Mouse (Mus musculus): ENCODE measurements around the gene Spindoc. TPM values are rescaled to one million over a fixed set of nuclear protein-coding genes. Genes with fewer than 3 reads are reported as not detected.

The Spindoc gene
- total and polyA plus RNA-seq, 3 experiments = 8.2 to 31.8 (median 18.1) TPM

- Histone ChIP-seq H3K27me3 (ENCODE audit: insufficient read depth, low read length) (no peaks in the 10 kb centered on the region), H3K9me3 (replicated peaks) (no peaks in the 10 kb centered on the region), H3K4me3 (ENCODE audit: low read depth, low read length) (no peak overlapping the region), H3K36me3 (replicated peaks) (peaks cover 46% of the 10 kb centered on the region), H3K4me1 (ENCODE audit: insufficient read depth, low read depth, low read length) (peaks cover 70% of the 10 kb centered on the region)
- TF ChIP-seq POLR2AphosphoS5 (IDR thresholded peaks at IDR 0.05; ENCODE audit: insufficient replicate concordance, low read depth, low read length) (no peak), GATA2 (IDR thresholded peaks at IDR 0.05; ENCODE audit: borderline replicate concordance, low read depth, low read length) (no peak), GATA1 (IDR thresholded peaks at IDR 0.05; ENCODE audit: borderline replicate concordance, low read length) (no peak), TAL1 (conservative IDR thresholded peaks at IDR 0.05; ENCODE audit: low read depth, low read length) (no peak), CTCF (IDR thresholded peaks at IDR 0.05; ENCODE audit: low read depth, low read length) (no peak)
- ATAC-seq (ENCODE audit: extremely low read depth, insufficient number of reproducible peaks, low FRiP score, poor library complexity, severe bottlenecking) (no peak), DNase-seq (ENCODE audit: low spot score) (no peak)
These were observed 69.1 kb downstream of the Spindoc start for GRCm38 (mm10) chr19:7313660-7314059.

DNA sequence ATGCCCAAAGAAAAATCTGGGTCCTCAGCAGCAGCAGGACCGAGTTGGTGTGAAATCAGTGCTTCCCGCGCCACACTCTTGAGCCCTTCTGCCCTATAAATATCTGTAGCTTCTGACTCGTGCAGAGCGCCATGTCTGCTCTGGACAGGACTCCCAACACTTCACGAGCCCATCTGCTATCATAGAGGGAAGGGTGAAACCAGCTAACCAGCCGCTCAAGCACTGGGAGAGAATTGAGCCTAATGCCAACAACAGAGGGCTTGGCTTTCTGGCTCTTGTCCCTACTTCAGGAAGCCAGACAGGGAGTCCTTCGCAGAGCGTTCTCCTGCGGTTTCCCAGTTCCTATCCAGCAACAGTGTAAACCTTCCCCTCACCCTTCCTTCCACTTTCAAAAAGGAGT lies 71.5 kb downstream of the Spindoc start:
- Histone ChIP-seq H3K4me1 (ENCODE audit: insufficient read depth, low read depth, low read length) (peaks cover 88% of the 10 kb centered on the region), H3K36me3 (replicated peaks) (peaks cover 58% of the 10 kb centered on the region), H3K4me3 (ENCODE audit: low read depth, low read length) (peak overlapping the region; percentile 65; the same call in 1 of the 2 replicates), H3K27me3 (ENCODE audit: insufficient read depth, low read length) (no peaks in the 10 kb centered on the region), H3K9me3 (replicated peaks) (no peaks in the 10 kb centered on the region)
- ATAC-seq (ENCODE audit: extremely low read depth, insufficient number of reproducible peaks, low FRiP score, poor library complexity, severe bottlenecking) (no peak), DNase-seq (ENCODE audit: low spot score) (no peak)
- no peak for TF ChIP-seq GATA1 (IDR thresholded peaks at IDR 0.05; ENCODE audit: borderline replicate concordance, low read length)
- no peak for TF ChIP-seq GATA2 (IDR thresholded peaks at IDR 0.05; ENCODE audit: borderline replicate concordance, low read depth, low read length)
- TF ChIP-seq POLR2AphosphoS5 (IDR thresholded peaks at IDR 0.05; ENCODE audit: insufficient replicate concordance, low read depth, low read length) = no peak
- no peak for TF ChIP-seq TAL1 (conservative IDR thresholded peaks at IDR 0.05; ENCODE audit: low read depth, low read length)
- no peak for TF ChIP-seq CTCF (IDR thresholded peaks at IDR 0.05; ENCODE audit: low read depth, low read length)

DNA sequence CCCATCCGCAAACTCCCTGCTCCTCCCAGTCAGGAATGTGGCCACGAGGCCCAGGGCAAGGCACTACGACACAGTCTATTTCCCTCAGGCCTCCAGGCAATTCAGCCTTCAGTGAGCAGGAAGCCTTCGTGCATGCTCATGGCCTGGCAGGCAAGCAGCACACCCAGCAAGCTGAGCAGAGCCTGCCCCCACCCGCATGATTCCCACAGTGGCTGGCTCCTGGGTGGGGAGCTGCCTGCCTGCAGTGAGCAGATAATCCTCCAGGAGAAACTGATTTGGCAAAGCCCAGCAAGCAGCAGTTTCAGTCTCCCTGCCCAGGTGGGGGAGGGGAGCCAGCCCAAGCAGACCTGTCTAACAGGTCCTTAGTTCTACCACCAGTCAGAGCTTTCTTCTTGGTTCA lies 72.1 kb downstream of the Spindoc start:
- peaks cover 90% of the 10 kb centered on the region for H3K4me1 ChIP-seq (ENCODE audit: insufficient read depth, low read depth, low read length)
- TF ChIP-seq TAL1 (conservative IDR thresholded peaks at IDR 0.05; ENCODE audit: low read depth, low read length) (peak; percentile 36; the same call in 1 of the 2 replicates), GATA2 (IDR thresholded peaks at IDR 0.05; ENCODE audit: borderline replicate concordance, low read depth, low read length) (no peak)
- DNase-seq (ENCODE audit: low spot score) = peak; percentile 41
- no peaks in the 10 kb centered on the region for H3K9me3 ChIP-seq (replicated peaks)
- peak overlapping the region; percentile 65; the same call in 1 of the 2 replicates for H3K4me3 ChIP-seq (ENCODE audit: low read depth, low read length)
- ATAC-seq (ENCODE audit: extremely low read depth, insufficient number of reproducible peaks, low FRiP score, poor library complexity, severe bottlenecking) = peak; percentile 47; the same call in 1 of the 2 replicates
- peaks cover 64% of the 10 kb centered on the region for H3K36me3 ChIP-seq (replicated peaks)
- no peaks in the 10 kb centered on the region for H3K27me3 ChIP-seq (ENCODE audit: insufficient read depth, low read length)

DNA sequence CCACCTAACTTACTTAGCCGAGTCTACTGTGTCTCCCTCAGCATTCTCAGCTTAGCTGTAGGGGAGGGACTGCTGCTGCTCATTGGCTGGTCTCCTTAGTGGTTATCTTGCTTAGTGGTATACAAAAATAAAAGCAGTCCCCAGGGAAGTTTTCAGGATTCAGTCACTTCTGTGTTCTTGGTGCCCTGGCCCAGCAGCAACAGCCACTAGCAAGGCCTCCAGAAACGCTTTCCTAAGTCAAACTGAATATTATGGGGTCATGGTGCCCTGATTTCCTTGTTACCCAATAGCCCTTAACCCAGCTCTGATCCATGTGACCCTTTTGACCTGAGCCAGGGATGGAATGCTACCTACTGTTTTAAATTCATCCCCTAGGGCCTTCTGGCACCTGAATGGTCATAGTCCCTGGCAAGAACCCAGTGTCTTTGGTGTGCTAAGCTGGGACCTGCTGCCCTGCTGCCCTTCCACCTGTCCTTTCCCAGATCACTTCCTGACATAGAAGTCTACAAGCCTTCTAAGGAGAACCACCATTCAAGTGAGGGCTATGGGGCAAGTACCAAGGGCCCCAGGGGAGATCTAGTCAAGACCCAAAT lies 73.0 kb downstream of the Spindoc start:
- peaks cover 91% of the 10 kb centered on the region for H3K4me1 ChIP-seq (ENCODE audit: insufficient read depth, low read depth, low read length)
- TF ChIP-seq POLR2AphosphoS5 (IDR thresholded peaks at IDR 0.05; ENCODE audit: insufficient replicate concordance, low read depth, low read length) (no peak), GATA2 (IDR thresholded peaks at IDR 0.05; ENCODE audit: borderline replicate concordance, low read depth, low read length) (no peak)
- no peaks in the 10 kb centered on the region for H3K27me3 ChIP-seq (ENCODE audit: insufficient read depth, low read length)
- no peaks in the 10 kb centered on the region for H3K9me3 ChIP-seq (replicated peaks)
- DNase-seq (ENCODE audit: low spot score) (no peak), ATAC-seq (ENCODE audit: extremely low read depth, insufficient number of reproducible peaks, low FRiP score, poor library complexity, severe bottlenecking) (no peak)
- peaks cover 69% of the 10 kb centered on the region for H3K36me3 ChIP-seq (replicated peaks)
- H3K4me3 ChIP-seq (ENCODE audit: low read depth, low read length) = no peak overlapping the region; the same call in 1 of the 2 replicates

DNA sequence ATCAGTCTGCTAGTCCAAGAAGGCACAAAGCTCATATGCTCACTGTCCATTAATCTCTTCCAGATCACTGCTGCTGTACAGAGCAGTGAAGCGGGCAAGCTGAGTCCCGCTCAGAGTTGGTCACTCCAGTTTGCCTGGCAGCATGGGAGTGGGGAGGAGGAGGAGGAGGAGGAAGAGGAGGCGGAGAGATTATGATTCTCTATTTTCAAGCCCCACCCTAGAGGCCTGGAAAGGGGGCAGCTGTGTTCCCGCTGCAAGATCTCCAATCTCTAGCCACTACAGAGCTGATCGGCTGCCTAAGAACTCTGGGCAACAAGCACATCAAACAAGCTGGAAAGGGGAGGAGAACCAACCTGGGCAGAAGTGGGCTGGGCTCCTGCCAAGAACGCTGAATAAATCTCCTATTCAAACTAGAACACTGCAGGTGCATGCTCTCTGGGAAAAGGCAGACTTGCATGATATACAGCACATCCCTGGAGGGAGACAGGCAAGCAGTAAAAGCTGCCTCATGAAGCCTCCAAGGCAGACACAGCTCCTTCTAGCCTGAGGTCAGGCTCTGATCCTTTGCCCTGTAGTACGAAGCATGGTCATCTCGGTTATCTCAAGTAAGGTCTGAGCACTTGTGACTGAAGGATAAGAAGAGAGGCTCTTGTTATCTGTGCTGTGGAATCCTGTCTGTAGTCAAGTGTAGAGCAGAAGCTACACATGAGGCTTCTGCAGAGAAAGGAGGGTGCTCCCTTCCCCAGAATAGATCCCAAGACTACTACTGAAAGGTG lies 74.6 kb downstream of the Spindoc start:
- Histone ChIP-seq H3K27me3 (ENCODE audit: insufficient read depth, low read length) (no peaks in the 10 kb centered on the region), H3K4me1 (ENCODE audit: insufficient read depth, low read depth, low read length) (peaks cover 89% of the 10 kb centered on the region), H3K36me3 (replicated peaks) (peaks cover 70% of the 10 kb centered on the region), H3K9me3 (replicated peaks) (no peaks in the 10 kb centered on the region), H3K4me3 (ENCODE audit: low read depth, low read length) (peak overlapping the region; percentile 31; the same call in 1 of the 2 replicates)
- ATAC-seq (ENCODE audit: extremely low read depth, insufficient number of reproducible peaks, low FRiP score, poor library complexity, severe bottlenecking) = peak; percentile 35
- TF ChIP-seq CTCF (IDR thresholded peaks at IDR 0.05; ENCODE audit: low read depth, low read length) (no peak), GATA1 (IDR thresholded peaks at IDR 0.05; ENCODE audit: borderline replicate concordance, low read length) (no peak), TAL1 (conservative IDR thresholded peaks at IDR 0.05; ENCODE audit: low read depth, low read length) (no peak), GATA2 (IDR thresholded peaks at IDR 0.05; ENCODE audit: borderline replicate concordance, low read depth, low read length) (no peak), POLR2AphosphoS5 (IDR thresholded peaks at IDR 0.05; ENCODE audit: insufficient replicate concordance, low read depth, low read length) (no peak)
- DNase-seq (ENCODE audit: low spot score) = no peak

DNA sequence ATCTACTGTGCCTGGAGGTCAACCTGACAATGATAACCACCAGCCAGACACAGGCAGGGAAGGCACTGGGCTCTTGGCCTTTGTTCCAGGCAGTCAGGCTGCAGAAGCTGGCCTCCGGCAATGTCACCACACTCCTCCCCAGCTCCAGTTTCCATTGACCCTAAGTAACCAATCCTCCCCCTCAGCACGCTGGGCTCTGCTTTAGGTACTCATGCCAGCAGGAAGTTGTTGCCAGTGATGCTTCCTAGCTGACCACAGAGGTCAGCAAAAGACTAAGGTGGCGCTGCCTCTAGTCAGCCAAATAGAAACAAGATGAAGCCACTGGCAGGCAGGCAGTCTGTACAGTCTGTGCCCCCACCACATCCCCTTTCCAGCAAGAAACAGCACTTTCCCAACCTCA lies 75.8 kb downstream of the Spindoc start:
- H3K9me3 ChIP-seq (replicated peaks) = no peaks in the 10 kb centered on the region
- peaks cover 82% of the 10 kb centered on the region for H3K36me3 ChIP-seq (replicated peaks)
- H3K27me3 ChIP-seq (ENCODE audit: insufficient read depth, low read length) = no peaks in the 10 kb centered on the region
- ATAC-seq (ENCODE audit: extremely low read depth, insufficient number of reproducible peaks, low FRiP score, poor library complexity, severe bottlenecking) = no peak
- DNase-seq (ENCODE audit: low spot score) = no peak
- no peak overlapping the region; the same call in 1 of the 2 replicates for H3K4me3 ChIP-seq (ENCODE audit: low read depth, low read length)
- no peak for TF ChIP-seq CTCF (IDR thresholded peaks at IDR 0.05; ENCODE audit: low read depth, low read length)
- no peak for TF ChIP-seq GATA1 (IDR thresholded peaks at IDR 0.05; ENCODE audit: borderline replicate concordance, low read length)
- no peak for TF ChIP-seq POLR2AphosphoS5 (IDR thresholded peaks at IDR 0.05; ENCODE audit: insufficient replicate concordance, low read depth, low read length)
- no peak for TF ChIP-seq GATA2 (IDR thresholded peaks at IDR 0.05; ENCODE audit: borderline replicate concordance, low read depth, low read length)
- no peak for TF ChIP-seq TAL1 (conservative IDR thresholded peaks at IDR 0.05; ENCODE audit: low read depth, low read length)
- peaks cover 87% of the 10 kb centered on the region for H3K4me1 ChIP-seq (ENCODE audit: insufficient read depth, low read depth, low read length)

Data from G1E (cell line).